Mouse (Mus musculus): ENCODE results near the gene Cyp2s1.

DNA sequence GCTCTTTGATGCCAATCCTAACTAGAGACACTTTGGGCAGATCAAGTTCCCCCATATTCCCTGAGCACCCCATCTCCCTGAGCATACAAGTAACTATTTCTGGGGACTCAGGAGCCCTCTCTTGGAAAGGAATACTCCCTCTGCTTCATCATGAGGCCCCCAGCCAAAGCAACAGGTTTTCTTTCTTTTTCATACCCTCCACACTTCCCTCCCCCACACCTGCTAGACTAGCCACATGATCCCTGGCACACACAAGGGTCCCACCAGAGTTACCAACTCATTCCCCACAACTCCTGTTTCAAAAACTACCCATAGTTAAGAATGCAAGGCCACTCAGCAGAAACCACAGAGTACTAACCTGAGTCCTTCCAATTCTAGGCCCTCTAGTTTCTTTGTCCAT lies 63.6 kb downstream of the Cyp2s1 start:
- TF ChIP-seq POLR2A (IDR thresholded peaks at IDR 0.05; ENCODE audit: control insufficient read depth, extremely low read depth, insufficient read depth, low read length, poor library complexity) (no peak), CTCF (IDR thresholded peaks at IDR 0.05; ENCODE audit: borderline replicate concordance, control insufficient read depth, extremely low read depth, insufficient read depth, low read length, poor library complexity) (no peak)

Measured in thymus, adult 2 months (tissue).